Mouse (Mus musculus) 3134 (cell line): ENCODE measurements at regions not wholly inside any gene's neighbourhood (a gene's known extent, or its start where the extent isn't known, plus 50 kb on each side); places are given as distances from the start of the nearest gene placed in this dataset.

Experiments
- DNase-seq: peaks from one replicate; pipeline ENCODE4 v3.0.0-alpha.2; 2011; ENCODE audit warnings: low spot score; ENCODE audit not compliant: insufficient read length; ENCODE audit errors: extremely low read depth

DNA sequence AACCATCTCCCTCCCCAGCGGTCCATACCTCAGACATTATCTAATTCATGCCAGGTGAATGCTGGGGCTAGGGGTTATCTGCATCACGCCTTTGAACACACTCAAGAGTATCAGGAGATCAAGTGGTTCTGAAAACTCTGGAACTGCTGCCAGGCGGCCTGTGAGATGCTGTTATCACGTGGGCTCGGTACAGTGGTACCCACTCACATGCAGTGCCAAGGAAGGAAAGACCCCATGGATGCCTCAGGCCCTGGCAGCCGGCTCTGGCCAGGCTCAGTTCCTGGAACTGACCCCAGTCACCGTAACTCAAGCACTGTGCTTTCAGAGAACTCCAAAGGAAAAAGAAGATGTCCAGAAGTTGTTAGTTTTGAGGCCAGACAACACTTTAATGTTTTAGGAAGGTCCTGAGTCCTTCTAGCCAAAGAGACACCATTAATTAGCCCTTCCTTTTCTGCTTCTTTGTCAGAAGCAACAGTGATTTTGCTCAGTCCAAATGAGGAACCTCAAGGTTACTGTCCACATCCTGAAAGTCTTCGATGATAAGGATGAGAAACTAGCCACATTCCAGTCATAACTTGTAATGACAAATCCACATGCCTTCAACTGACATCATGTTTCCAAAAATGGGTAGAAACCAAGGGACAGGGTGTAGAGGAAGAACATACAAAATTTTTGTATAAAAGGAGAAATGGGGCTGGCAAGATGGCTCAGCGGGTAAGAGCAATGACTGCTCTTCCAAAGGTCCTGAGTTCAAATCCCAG, 126.1 kb downstream of the Zbtb18 start:
- DNase-seq: no peak

DNA sequence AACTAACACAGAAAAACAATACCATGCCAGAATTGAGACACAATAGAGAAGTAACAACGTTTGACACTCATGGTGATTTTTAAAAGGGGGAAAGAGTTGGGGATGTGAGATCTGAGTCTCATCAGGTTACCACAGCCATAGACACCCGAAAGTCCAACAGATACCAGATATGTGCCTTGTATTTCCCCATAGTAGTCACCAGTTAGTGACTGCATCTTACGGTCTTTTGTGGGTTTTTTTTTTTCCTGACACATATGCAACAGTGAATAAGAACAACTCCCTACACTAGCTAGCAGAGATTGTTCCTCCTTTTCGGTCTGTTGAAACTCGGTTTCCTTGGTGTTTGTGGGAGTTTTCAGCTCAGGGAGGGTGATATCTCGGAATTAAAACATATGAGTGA, 127.4 kb downstream of the Zbtb18 start:
- no peak for DNase-seq

DNA sequence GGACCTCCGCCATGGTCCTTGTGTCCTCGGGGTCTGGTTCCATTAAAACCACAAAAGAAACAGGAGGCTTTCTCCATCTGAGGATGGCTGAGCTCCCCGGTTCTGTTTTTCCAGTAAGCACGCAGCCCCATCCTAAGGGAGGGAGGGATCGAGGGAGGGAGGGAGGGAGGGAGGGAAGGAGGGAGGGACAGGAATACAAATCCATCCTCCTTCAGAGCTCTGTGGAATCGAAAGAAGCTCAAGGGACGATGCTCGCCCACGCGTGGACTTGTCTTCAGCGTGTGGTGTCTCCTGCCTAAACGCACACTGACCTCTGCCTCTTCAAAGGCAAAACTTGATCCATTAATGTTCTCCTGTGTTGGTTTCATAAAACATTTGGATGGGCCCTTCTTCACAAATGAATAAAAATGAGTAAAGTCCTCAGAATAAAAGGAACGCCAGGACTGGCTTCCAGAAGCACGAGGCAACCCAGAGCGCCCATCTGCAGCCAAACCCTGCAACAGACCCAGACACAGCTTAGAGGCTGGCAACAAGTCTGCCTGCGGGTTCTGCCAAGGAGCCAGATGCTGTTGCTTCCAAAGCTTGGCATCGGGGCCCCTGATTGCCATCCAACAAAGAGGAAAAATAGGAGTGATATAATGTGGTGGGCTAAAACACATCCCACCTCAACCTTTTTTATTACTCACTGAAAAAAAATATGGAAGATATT, 131.0 kb downstream of the Zbtb18 start:
- no peak for DNase-seq

DNA sequence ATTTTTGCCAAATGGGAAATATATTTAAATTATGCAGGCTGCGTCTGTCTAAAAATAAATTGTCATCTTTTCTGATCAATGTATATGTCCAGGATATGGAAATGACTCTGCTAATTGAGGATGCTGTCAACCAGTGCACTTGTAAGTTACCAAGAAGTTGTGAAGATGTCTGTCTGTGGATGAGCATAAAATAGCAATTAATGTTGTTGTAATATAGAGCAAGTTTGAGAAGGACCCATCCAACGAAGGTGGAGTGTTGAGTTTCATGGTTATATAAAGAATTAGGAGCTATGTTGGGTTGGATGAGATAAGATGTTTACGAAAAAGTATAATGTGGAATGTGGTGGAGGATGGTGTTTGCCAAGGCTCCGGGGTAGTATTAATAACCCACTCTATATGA, 131.6 kb downstream of the Zbtb18 start:
- DNase-seq: no peak

GRCm38 (mm10) chr1:177574312-177574711, 132.2 kb downstream of the Zbtb18 start:
- no peak for DNase-seq

DNA sequence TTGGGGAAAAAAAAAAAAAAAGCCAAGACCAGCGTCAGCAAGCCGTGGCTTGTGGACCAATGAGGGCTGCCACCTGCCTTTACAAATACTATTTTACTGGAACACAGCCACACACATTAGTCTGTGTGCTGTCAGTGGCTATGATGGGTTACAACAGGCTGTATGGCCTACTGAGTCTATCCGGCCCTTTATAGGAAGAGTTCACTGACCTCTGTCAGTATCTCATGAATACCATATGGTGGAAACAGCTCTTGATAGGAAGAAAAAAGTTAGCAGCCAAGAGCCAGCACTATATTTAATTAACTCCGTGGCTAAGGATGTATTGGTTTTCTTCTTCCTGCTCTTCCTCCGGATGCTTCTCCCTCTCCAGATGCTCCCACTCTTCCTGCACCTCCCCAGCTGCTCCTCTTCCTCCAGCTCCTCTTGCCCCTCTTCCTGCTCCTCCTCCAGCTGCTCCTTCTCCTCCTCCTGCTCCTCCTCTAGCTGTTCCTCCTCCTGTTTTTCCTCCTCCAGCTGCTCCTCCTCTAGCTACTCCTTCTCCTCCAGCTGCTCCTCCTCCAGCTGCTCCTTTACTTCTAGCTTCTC, 142.2 kb downstream of the Zbtb18 start:
- no peak for DNase-seq

GRCm38 (mm10) chr1:177585320-177585719, 143.2 kb downstream of the Zbtb18 start:
- no peak for DNase-seq

GRCm38 (mm10) chr1:177589034-177589433, 140.6 kb upstream of the 1700016C15Rik start:
- DNase-seq: peak; percentile 38

GRCm38 (mm10) chr1:177589656-177590055, 140.0 kb upstream of the 1700016C15Rik start:
- DNase-seq: no peak

- no peak for DNase-seq
Observed at GRCm38 (mm10) chr1:177591742-177592141, 137.9 kb upstream of the 1700016C15Rik start.

GRCm38 (mm10) chr1:177592337-177592736, 137.3 kb upstream of the 1700016C15Rik start:
- no peak for DNase-seq

GRCm38 (mm10) chr1:177594341-177594740, 135.3 kb upstream of the 1700016C15Rik start:
- no peak for DNase-seq

GRCm38 (mm10) chr1:177595326-177595914, 134.2 kb upstream of the 1700016C15Rik start:
- DNase-seq: no peak

GRCm38 (mm10) chr1:177597036-177597435, 132.6 kb upstream of the 1700016C15Rik start:
- DNase-seq: no peak

- no peak for DNase-seq
Observed at GRCm38 (mm10) chr1:177605353-177605969, 124.2 kb upstream of the 1700016C15Rik start.

- DNase-seq: no peak
Observed at GRCm38 (mm10) chr1:177607565-177607964, 122.0 kb upstream of the 1700016C15Rik start.

DNA sequence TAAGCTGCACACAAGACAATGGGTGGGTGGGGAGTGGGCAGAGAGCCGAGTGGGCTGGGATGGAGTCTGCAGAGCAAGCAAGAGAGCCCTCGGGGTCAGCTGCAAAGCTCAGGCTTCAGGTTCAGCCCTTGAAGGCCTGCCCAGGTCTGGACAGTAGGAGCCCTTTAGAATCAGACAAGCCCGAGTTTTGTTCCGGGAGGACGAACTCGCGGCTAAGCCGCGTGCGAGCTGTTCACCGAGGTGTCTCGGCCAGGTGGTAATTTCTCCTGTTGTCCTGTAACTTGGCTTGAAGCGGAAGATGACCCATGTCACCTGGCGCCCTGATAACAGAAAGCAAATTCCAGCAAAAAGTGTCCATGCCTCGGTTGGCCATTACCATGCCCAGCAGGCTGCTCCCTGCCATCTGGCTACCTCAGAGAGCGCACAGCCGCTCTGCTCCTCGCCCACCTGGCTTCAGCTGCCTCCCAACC, 121.0 kb upstream of the 1700016C15Rik start:
- no peak for DNase-seq

GRCm38 (mm10) chr1:177609226-177609625, 120.4 kb upstream of the 1700016C15Rik start:
- DNase-seq: no peak

DNA sequence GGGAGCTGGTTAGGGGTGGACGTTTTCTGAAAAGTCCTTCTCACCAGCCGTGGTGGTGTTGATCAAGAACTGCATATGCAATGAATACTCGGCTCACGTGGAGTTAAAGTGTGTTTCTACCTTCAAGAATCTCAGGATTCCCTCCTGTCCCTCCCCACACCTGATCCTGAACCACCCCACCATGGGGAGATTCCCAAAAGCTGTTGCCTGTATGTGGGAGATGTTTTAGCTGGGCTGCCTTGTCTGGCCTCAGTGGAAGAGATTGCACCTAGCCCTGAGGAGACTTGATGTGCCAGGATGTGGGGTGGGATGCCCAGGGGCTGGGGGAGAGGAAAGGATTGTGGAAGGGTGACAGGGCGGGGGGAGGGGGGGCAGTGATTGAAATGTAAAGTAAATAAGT, 119.9 kb upstream of the 1700016C15Rik start:
- DNase-seq: no peak

GRCm38 (mm10) chr1:177610156-177610555, 119.5 kb upstream of the 1700016C15Rik start:
- DNase-seq: no peak

DNA sequence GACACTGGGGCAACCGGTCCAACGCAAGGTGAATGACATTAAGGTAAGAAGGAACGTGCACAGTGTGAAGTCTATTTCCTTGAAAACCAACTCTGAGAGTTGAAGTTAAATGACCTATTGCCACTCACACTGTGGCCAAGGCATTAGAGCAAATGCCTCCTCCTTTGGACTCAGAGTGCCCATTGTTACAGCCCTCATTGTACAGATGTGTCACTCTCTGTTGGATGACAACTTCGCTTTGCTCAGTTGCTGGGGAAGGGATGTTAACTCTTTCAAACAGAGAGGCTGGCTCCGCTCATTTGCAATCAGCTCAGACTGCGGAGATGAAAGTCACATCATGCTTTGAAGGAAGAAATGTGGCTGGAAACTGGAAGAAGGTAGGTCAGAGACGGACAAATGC, 117.1 kb upstream of the 1700016C15Rik start:
- no peak for DNase-seq
